Mouse (Mus musculus): ENCODE data around the gene Ide. TPM values are rescaled to one million over a fixed set of nuclear protein-coding genes. Genes with fewer than 3 reads are reported as not detected.

Gene Ide
- polyA plus RNA-seq, 1 experiment from 2014 or later, result 42.0 TPM

DNA sequence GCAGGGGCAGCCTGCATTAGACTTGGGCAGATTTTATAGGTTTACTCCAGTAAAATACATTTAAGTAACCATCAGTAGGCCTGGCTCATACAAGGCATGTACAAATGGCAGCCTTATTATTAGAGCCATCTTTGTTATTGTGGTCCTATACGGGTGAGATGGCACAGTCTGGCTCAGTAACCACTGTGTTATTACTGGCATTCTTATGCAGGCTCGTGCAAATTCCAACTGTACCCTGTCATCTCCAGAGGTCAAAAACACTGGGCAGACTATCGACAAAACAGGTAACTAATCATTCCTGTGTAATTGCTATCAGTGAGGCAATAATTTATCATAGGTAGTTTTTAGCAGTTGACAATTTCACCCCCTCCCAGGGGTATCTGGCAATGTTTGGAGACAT, 8.6 kb upstream of the Ide start:
- H3K9ac ChIP-seq (ENCODE audit: low read length), result no peak overlapping the region
- no peaks in the 10 kb centered on the region for H3K27me3 ChIP-seq (ENCODE audit: control insufficient read depth, insufficient read depth, low read depth, low read length)
- H3K9me3 ChIP-seq (ENCODE audit: control insufficient read depth, low read length), result no peaks in the 10 kb centered on the region
- 53% methylated on average over 3 of the region's 3 CpGs for WGBS
- no peaks in the 10 kb centered on the region for H3K4me1 ChIP-seq (replicated peaks; ENCODE audit: control insufficient read depth, insufficient read depth, low read length)
- no peak for ATAC-seq (ENCODE audit: low read depth)
- no peak overlapping the region for H3K27ac ChIP-seq (ENCODE audit: low read length)
- no peak overlapping the region for H3K4me2 ChIP-seq (ENCODE audit: low read depth, low read length)
- H3K4me3 ChIP-seq (ENCODE audit: low read length), result no peak overlapping the region
- no peaks in the 10 kb centered on the region for H3K36me3 ChIP-seq (ENCODE audit: control insufficient read depth, insufficient read depth, low read length)

DNA sequence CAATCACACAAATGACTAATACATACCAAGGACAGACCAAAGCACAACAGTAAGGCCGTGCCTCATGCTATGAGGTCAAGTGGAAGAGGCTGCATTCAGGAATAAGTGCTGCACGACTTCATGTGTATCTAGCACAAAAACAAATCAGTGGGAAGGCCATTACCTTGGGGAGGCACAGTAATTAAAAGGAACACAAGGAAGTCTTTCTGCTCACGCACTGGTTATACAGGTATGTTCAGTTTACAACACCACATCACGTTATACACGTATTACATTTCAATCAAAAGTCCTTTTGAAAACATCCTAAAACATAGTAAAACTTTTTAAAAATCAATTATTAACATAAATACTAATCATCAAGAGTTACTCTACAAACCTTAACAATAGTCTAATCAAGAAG, 6.2 kb upstream of the Ide start:
- no peak overlapping the region for H3K9ac ChIP-seq (ENCODE audit: low read length)
- no peaks in the 10 kb centered on the region for H3K27me3 ChIP-seq (ENCODE audit: control insufficient read depth, insufficient read depth, low read depth, low read length)
- no peaks in the 10 kb centered on the region for H3K4me1 ChIP-seq (replicated peaks; ENCODE audit: control insufficient read depth, insufficient read depth, low read length)
- 79% methylated on average over 5 of the region's 5 CpGs for WGBS
- H3K4me3 ChIP-seq (ENCODE audit: low read length), result no peak overlapping the region
- no peak for ATAC-seq (ENCODE audit: low read depth)
- H3K9me3 ChIP-seq (ENCODE audit: control insufficient read depth, low read length), result no peaks in the 10 kb centered on the region
- H3K4me2 ChIP-seq (ENCODE audit: low read depth, low read length), result no peak overlapping the region
- no peak overlapping the region for H3K27ac ChIP-seq (ENCODE audit: low read length)
- no peaks in the 10 kb centered on the region for H3K36me3 ChIP-seq (ENCODE audit: control insufficient read depth, insufficient read depth, low read length)

DNA sequence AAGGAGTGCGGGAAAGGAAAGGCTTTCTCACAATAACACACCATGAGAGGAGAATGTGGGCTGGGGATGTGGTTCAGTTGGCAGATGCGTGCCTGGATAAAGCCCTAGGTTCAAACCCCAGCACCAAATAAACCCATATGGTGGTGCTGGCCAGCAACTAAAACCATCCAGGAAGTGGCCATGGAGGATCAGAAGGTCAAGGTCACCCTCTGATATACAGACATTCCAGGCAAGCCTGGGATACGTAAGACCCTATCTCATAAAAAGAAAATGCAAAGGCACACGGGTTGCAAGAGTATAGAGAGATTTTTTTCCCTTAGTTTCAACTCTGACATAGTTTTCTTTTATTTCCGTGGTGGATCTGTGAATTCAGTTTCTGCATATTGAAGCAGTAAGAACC, 3.3 kb upstream of the Ide start:
- Histone ChIP-seq H3K9me3 (ENCODE audit: control insufficient read depth, low read length) (no peaks in the 10 kb centered on the region), H3K4me1 (replicated peaks; ENCODE audit: control insufficient read depth, insufficient read depth, low read length) (no peaks in the 10 kb centered on the region), H3K27ac (ENCODE audit: low read length) (no peak overlapping the region), H3K4me3 (ENCODE audit: low read length) (no peak overlapping the region), H3K9ac (ENCODE audit: low read length) (no peak overlapping the region), H3K4me2 (ENCODE audit: low read depth, low read length) (no peak overlapping the region), H3K27me3 (ENCODE audit: control insufficient read depth, insufficient read depth, low read depth, low read length) (no peaks in the 10 kb centered on the region), H3K36me3 (ENCODE audit: control insufficient read depth, insufficient read depth, low read length) (no peaks in the 10 kb centered on the region)
- 73% methylated on average over 5 of the region's 5 CpGs for WGBS
- no peak for ATAC-seq (ENCODE audit: low read depth)

DNA sequence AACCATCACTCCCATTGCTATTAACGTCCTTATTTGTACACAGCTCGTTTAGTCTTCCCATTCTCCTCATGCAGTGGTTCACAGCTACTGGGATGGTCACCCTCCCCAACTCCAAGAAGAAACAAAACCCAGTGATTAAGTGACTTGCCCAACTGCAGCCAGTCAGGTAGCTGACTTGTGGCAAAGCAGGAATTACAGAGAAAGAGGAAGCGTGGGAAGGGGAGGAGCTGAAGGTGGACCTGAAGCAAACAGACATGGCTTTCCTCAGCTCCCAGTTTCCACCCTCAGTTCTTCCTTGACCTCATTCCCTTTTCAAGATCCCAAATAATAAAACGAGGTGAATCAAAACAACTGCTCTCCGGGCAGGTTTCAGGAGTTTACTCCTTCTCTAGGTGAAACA, 2.8 kb upstream of the Ide start:
- H3K4me2 ChIP-seq (ENCODE audit: low read depth, low read length), result no peak overlapping the region
- no peak overlapping the region for H3K9ac ChIP-seq (ENCODE audit: low read length)
- H3K9me3 ChIP-seq (ENCODE audit: control insufficient read depth, low read length), result no peaks in the 10 kb centered on the region
- H3K4me3 ChIP-seq (ENCODE audit: low read length), result no peak overlapping the region
- H3K4me1 ChIP-seq (replicated peaks; ENCODE audit: control insufficient read depth, insufficient read depth, low read length), result no peaks in the 10 kb centered on the region
- 72% methylated on average over 5 of the region's 5 CpGs for WGBS
- H3K36me3 ChIP-seq (ENCODE audit: control insufficient read depth, insufficient read depth, low read length), result no peaks in the 10 kb centered on the region
- ATAC-seq (ENCODE audit: low read depth), result no peak
- no peak overlapping the region for H3K27ac ChIP-seq (ENCODE audit: low read length)
- no peaks in the 10 kb centered on the region for H3K27me3 ChIP-seq (ENCODE audit: control insufficient read depth, insufficient read depth, low read depth, low read length)

DNA sequence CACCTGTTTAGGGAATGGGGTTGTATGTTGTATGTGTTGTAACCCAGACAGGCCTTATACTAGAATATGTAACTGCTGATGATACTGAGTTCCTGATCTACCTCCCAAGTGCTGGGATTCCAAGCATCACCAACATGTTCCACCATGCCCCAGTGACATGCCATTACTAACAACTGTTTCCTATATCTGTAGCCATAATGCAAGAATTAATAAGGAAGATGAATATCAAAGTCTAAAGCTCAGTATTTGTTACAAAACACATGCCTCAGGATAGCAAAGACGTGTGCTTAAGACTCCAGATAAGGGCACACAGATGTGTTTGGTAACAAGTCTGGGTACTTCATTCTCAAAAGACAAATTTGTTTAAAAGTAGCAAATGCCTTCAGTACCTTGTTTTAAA, 2.3 kb downstream of the Ide start:
- no peaks in the 10 kb centered on the region for H3K4me1 ChIP-seq (replicated peaks; ENCODE audit: control insufficient read depth, insufficient read depth, low read length)
- WGBS, result 53% methylated on average over 1 of the region's 1 CpGs
- no peaks in the 10 kb centered on the region for H3K36me3 ChIP-seq (ENCODE audit: control insufficient read depth, insufficient read depth, low read length)
- ATAC-seq (ENCODE audit: low read depth), result no peak
- no peaks in the 10 kb centered on the region for H3K27me3 ChIP-seq (ENCODE audit: control insufficient read depth, insufficient read depth, low read depth, low read length)
- no peak overlapping the region for H3K9ac ChIP-seq (ENCODE audit: low read length)
- H3K4me3 ChIP-seq (ENCODE audit: low read length), result no peak overlapping the region
- H3K4me2 ChIP-seq (ENCODE audit: low read depth, low read length), result no peak overlapping the region
- H3K27ac ChIP-seq (ENCODE audit: low read length), result no peak overlapping the region
- no peaks in the 10 kb centered on the region for H3K9me3 ChIP-seq (ENCODE audit: control insufficient read depth, low read length)

DNA sequence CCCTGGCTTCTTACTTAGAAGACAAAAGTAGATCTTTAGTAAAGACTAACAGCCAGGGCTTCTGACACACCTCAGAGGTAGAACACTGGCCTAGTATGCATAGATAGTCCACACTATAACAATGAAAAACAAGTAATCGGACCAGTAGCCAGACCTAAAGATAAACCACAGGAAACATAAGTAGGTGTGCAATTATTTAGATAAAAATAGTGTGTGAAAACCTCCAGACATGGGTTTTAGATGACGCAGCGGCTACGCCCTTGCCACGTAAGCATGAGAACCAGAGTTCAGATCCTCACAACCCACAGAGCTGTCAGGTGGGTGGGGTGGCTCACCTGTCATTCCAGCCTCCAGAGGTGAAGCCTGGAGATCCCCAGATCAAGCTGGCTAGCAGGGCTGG, 4.3 kb downstream of the Ide start:
- H3K9me3 ChIP-seq (ENCODE audit: control insufficient read depth, low read length), result no peaks in the 10 kb centered on the region
- H3K4me2 ChIP-seq (ENCODE audit: low read depth, low read length), result no peak overlapping the region
- 0 out of 2 replicates have a peak, but pooled peaks cover 2% of the 10 kb centered on the region for H3K36me3 ChIP-seq (ENCODE audit: control insufficient read depth, insufficient read depth, low read length)
- H3K27ac ChIP-seq (ENCODE audit: low read length), result no peak overlapping the region
- WGBS, result 88% methylated on average over 5 of the region's 5 CpGs
- H3K4me3 ChIP-seq (ENCODE audit: low read length), result no peak overlapping the region
- no peaks in the 10 kb centered on the region for H3K4me1 ChIP-seq (replicated peaks; ENCODE audit: control insufficient read depth, insufficient read depth, low read length)
- no peak overlapping the region for H3K9ac ChIP-seq (ENCODE audit: low read length)
- no peaks in the 10 kb centered on the region for H3K27me3 ChIP-seq (ENCODE audit: control insufficient read depth, insufficient read depth, low read depth, low read length)
- ATAC-seq (ENCODE audit: low read depth), result no peak

DNA sequence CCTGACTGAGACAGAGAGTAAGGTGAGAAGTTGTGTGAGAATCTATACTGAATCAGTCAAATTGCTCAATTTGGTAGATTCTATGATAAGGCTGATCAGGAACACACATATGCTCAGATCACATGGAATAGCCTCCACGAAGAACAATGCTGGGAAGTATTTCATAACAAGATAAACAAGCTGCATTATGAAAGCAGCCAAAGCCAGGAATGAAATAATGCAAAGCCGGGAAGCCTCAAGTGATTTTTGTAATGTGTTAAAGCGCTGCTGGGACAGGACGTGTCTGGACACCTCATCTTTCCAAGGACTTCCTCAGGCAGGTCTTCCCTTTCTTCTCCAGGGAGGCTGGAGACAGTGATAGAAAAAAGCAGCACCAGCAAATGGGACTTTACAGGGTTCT, 4.9 kb downstream of the Ide start:
- ATAC-seq (ENCODE audit: low read depth), result no peak
- Histone ChIP-seq H3K27me3 (ENCODE audit: control insufficient read depth, insufficient read depth, low read depth, low read length) (no peaks in the 10 kb centered on the region), H3K4me2 (ENCODE audit: low read depth, low read length) (no peak overlapping the region), H3K9me3 (ENCODE audit: control insufficient read depth, low read length) (no peaks in the 10 kb centered on the region), H3K4me3 (ENCODE audit: low read length) (no peak overlapping the region), H3K36me3 (ENCODE audit: control insufficient read depth, insufficient read depth, low read length) (0 out of 2 replicates have a peak, but pooled peaks cover 2% of the 10 kb centered on the region), H3K4me1 (replicated peaks; ENCODE audit: control insufficient read depth, insufficient read depth, low read length) (no peaks in the 10 kb centered on the region), H3K27ac (ENCODE audit: low read length) (no peak overlapping the region), H3K9ac (ENCODE audit: low read length) (no peak overlapping the region)
- WGBS, result 66% methylated on average over 4 of the region's 4 CpGs

DNA sequence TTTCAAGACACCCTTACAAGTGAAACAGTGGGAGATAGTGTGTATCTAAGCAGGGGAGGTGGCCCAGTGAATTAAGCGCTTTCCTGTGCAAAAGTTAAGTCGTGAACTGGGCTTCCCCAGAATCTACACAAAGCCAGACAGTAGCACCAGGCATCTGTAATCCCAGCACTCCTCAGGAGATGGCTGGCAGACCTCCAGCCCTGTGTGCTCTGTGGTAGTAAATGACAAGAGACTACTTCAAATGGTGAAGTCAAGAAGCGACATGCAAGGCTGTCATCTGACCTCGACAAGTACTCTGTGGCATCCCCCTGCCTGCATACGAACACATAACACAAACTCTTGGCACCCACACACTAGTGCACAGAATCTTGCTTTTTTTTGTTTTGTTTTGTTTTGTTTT, 10.4 kb downstream of the Ide start:
- Histone ChIP-seq H3K9ac (ENCODE audit: low read length) (no peak overlapping the region), H3K4me3 (ENCODE audit: low read length) (no peak overlapping the region), H3K27ac (ENCODE audit: low read length) (no peak overlapping the region), H3K9me3 (ENCODE audit: control insufficient read depth, low read length) (no peaks in the 10 kb centered on the region), H3K27me3 (ENCODE audit: control insufficient read depth, insufficient read depth, low read depth, low read length) (no peaks in the 10 kb centered on the region), H3K4me1 (replicated peaks; ENCODE audit: control insufficient read depth, insufficient read depth, low read length) (no peaks in the 10 kb centered on the region), H3K36me3 (ENCODE audit: control insufficient read depth, insufficient read depth, low read length) (0 out of 2 replicates have a peak, but pooled peaks cover 4% of the 10 kb centered on the region), H3K4me2 (ENCODE audit: low read depth, low read length) (no peak overlapping the region)
- WGBS, result 67% methylated on average over 5 of the region's 5 CpGs
- no peak for ATAC-seq (ENCODE audit: low read depth)

DNA sequence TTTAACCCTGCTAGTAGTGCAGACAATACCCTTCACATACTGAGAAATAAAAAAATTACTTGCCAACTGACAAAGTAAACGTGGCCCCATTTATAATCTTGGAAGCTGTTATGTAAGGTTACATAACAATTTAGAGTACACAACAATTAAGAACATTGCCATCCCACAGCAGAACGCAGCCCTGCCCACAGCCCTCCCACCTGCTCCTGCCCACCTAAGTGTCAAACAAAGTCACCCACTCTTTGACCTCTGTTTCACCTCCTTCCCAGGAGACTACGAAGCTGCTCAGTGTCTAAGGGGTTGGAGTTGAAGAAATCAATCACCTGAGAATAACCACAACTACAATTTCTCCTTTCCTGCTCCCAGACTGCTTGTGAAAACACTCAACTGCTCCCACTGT, 14.1 kb downstream of the Ide start:
- H3K27me3 ChIP-seq (ENCODE audit: control insufficient read depth, insufficient read depth, low read depth, low read length), result no peaks in the 10 kb centered on the region
- no peak overlapping the region for H3K27ac ChIP-seq (ENCODE audit: low read length)
- no peak overlapping the region for H3K4me2 ChIP-seq (ENCODE audit: low read depth, low read length)
- H3K4me3 ChIP-seq (ENCODE audit: low read length), result no peak overlapping the region
- H3K36me3 ChIP-seq (ENCODE audit: control insufficient read depth, insufficient read depth, low read length), result 0 out of 2 replicates have a peak, but pooled peaks cover 3% of the 10 kb centered on the region
- H3K9me3 ChIP-seq (ENCODE audit: control insufficient read depth, low read length), result no peaks in the 10 kb centered on the region
- no peaks in the 10 kb centered on the region for H3K4me1 ChIP-seq (replicated peaks; ENCODE audit: control insufficient read depth, insufficient read depth, low read length)
- 30% methylated on average over 3 of the region's 3 CpGs for WGBS
- ATAC-seq (ENCODE audit: low read depth), result no peak
- H3K9ac ChIP-seq (ENCODE audit: low read length), result no peak overlapping the region

All from lung, embryonic 16.5 days (tissue).